Mouse (Mus musculus): ENCODE measurements at regions not wholly inside any gene's neighbourhood (a gene's known extent, or its start where the extent isn't known, plus 50 kb on each side); places are given as distances from the start of the nearest gene placed in this dataset.

GRCm38 (mm10) chr17:14513454-14513853, 180.6 kb downstream of the Thbs2 start:
- H3K36me3 ChIP-seq (ENCODE audit: control insufficient read depth, insufficient read depth, low read length) = no peaks in the 10 kb centered on the region
- no peaks in the 10 kb centered on the region for H3K27me3 ChIP-seq (ENCODE audit: control insufficient read depth, insufficient read depth, low read length)
- no peak for TF ChIP-seq POLR2A (IDR thresholded peaks at IDR 0.05; ENCODE audit: control insufficient read depth, low read depth, low read length)
- no peak for TF ChIP-seq CTCF (IDR thresholded peaks at IDR 0.05; ENCODE audit: control insufficient read depth, insufficient read depth, insufficient replicate concordance, low read depth, low read length)
- no peak overlapping the region for H3K27ac ChIP-seq (ENCODE audit: control insufficient read depth, insufficient read depth, low read depth, low read length)
- H3K4me3 ChIP-seq (ENCODE audit: control insufficient read depth, low read depth, low read length) = no peak overlapping the region
- H3K4me1 ChIP-seq (ENCODE audit: control insufficient read depth, insufficient read depth, low read length) = no peaks in the 10 kb centered on the region

GRCm38 (mm10) chr17:14510486-14510885, 183.5 kb downstream of the Thbs2 start:
- Histone ChIP-seq H3K4me1 (ENCODE audit: control insufficient read depth, insufficient read depth, low read length) (no peaks in the 10 kb centered on the region), H3K36me3 (ENCODE audit: control insufficient read depth, insufficient read depth, low read length) (no peaks in the 10 kb centered on the region), H3K27me3 (ENCODE audit: control insufficient read depth, insufficient read depth, low read length) (no peaks in the 10 kb centered on the region), H3K27ac (ENCODE audit: control insufficient read depth, insufficient read depth, low read depth, low read length) (no peak overlapping the region), H3K4me3 (ENCODE audit: control insufficient read depth, low read depth, low read length) (no peak overlapping the region)
- TF ChIP-seq POLR2A (IDR thresholded peaks at IDR 0.05; ENCODE audit: control insufficient read depth, low read depth, low read length) (no peak), CTCF (IDR thresholded peaks at IDR 0.05; ENCODE audit: control insufficient read depth, insufficient read depth, insufficient replicate concordance, low read depth, low read length) (no peak)

DNA sequence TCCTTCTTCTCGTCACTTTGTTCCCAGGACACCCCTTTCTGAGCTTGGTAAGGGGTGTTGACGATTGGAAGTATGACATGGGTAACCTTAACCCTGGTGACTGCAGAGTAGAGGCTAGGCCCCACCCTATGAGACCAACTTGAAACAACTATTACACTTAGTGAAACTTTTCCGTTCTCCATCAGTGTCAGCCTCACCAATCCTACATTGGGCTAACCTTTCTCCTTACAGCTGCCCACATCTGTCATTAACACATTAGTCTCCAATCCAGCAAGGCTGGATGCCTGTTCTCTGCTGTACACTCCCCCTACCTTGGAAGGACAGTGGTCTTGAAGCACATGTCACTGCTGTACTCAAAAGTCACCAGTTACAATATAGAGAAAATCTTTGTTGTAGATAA, 186.9 kb downstream of the Thbs2 start:
- H3K4me1 ChIP-seq (ENCODE audit: control insufficient read depth, insufficient read depth, low read length) = no peaks in the 10 kb centered on the region
- no peak overlapping the region for H3K27ac ChIP-seq (ENCODE audit: control insufficient read depth, insufficient read depth, low read depth, low read length)
- H3K4me3 ChIP-seq (ENCODE audit: control insufficient read depth, low read depth, low read length) = no peak overlapping the region
- no peak for TF ChIP-seq CTCF (IDR thresholded peaks at IDR 0.05; ENCODE audit: control insufficient read depth, insufficient read depth, insufficient replicate concordance, low read depth, low read length)
- no peak for TF ChIP-seq POLR2A (IDR thresholded peaks at IDR 0.05; ENCODE audit: control insufficient read depth, low read depth, low read length)
- no peaks in the 10 kb centered on the region for H3K27me3 ChIP-seq (ENCODE audit: control insufficient read depth, insufficient read depth, low read length)
- no peaks in the 10 kb centered on the region for H3K36me3 ChIP-seq (ENCODE audit: control insufficient read depth, insufficient read depth, low read length)

- Histone ChIP-seq H3K36me3 (ENCODE audit: control insufficient read depth, insufficient read depth, low read length) (no peaks in the 10 kb centered on the region), H3K4me1 (ENCODE audit: control insufficient read depth, insufficient read depth, low read length) (no peaks in the 10 kb centered on the region), H3K27me3 (ENCODE audit: control insufficient read depth, insufficient read depth, low read length) (no peaks in the 10 kb centered on the region), H3K27ac (ENCODE audit: control insufficient read depth, insufficient read depth, low read depth, low read length) (no peak overlapping the region), H3K4me3 (ENCODE audit: control insufficient read depth, low read depth, low read length) (no peak overlapping the region)
- TF ChIP-seq CTCF (IDR thresholded peaks at IDR 0.05; ENCODE audit: control insufficient read depth, insufficient read depth, insufficient replicate concordance, low read depth, low read length) (no peak), POLR2A (IDR thresholded peaks at IDR 0.05; ENCODE audit: control insufficient read depth, low read depth, low read length) (no peak)
Observed at GRCm38 (mm10) chr17:14506123-14506522, 187.9 kb downstream of the Thbs2 start.

DNA sequence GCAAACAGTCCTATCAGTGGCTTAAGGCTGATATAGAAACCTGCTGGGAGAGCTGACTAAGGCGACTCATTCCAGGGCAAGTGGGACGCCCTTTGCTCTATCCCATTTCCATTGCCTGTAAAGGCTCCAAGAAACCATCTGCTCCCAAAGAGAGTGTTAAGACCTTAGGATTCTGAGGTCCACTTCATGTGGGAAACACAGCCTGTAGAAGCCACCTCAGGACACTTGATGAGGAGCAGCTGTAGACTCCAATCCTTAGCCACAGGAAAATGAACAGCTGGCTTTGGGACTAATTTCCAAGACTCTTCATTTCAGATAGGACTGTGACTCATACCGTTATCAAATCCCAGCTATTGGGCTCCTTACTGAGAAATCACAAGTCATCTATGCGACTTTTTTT, 188.6 kb downstream of the Thbs2 start:
- no peaks in the 10 kb centered on the region for H3K36me3 ChIP-seq (ENCODE audit: control insufficient read depth, insufficient read depth, low read length)
- no peaks in the 10 kb centered on the region for H3K4me1 ChIP-seq (ENCODE audit: control insufficient read depth, insufficient read depth, low read length)
- TF ChIP-seq CTCF (IDR thresholded peaks at IDR 0.05; ENCODE audit: control insufficient read depth, insufficient read depth, insufficient replicate concordance, low read depth, low read length) (no peak), POLR2A (IDR thresholded peaks at IDR 0.05; ENCODE audit: control insufficient read depth, low read depth, low read length) (no peak)
- H3K4me3 ChIP-seq (ENCODE audit: control insufficient read depth, low read depth, low read length) = no peak overlapping the region
- no peak overlapping the region for H3K27ac ChIP-seq (ENCODE audit: control insufficient read depth, insufficient read depth, low read depth, low read length)
- H3K27me3 ChIP-seq (ENCODE audit: control insufficient read depth, insufficient read depth, low read length) = no peaks in the 10 kb centered on the region

DNA sequence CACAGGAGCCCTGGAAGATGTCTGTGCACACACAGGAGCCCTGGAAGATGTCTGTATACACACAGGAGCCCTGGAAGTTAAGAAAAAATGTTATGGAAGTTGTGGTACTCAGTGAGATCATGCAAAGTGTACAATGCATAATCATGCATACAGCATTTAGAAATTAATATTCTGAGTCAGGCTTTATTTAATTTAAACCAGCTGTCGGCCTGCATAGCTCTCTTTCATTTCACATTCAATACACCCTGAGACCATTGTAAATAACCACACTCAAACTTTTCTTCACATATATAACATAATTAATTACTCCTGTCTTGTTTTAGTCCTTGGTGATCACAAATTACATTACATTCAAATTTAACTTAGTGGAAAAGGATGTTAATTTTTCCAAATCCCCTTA, 190.4 kb downstream of the Thbs2 start:
- Histone ChIP-seq H3K27me3 (ENCODE audit: control insufficient read depth, insufficient read depth, low read length) (no peaks in the 10 kb centered on the region), H3K4me3 (ENCODE audit: control insufficient read depth, low read depth, low read length) (no peak overlapping the region), H3K27ac (ENCODE audit: control insufficient read depth, insufficient read depth, low read depth, low read length) (no peak overlapping the region), H3K4me1 (ENCODE audit: control insufficient read depth, insufficient read depth, low read length) (no peaks in the 10 kb centered on the region), H3K36me3 (ENCODE audit: control insufficient read depth, insufficient read depth, low read length) (no peaks in the 10 kb centered on the region)
- no peak for TF ChIP-seq POLR2A (IDR thresholded peaks at IDR 0.05; ENCODE audit: control insufficient read depth, low read depth, low read length)
- no peak for TF ChIP-seq CTCF (IDR thresholded peaks at IDR 0.05; ENCODE audit: control insufficient read depth, insufficient read depth, insufficient replicate concordance, low read depth, low read length)

GRCm38 (mm10) chr17:14501341-14501740, 192.7 kb downstream of the Thbs2 start:
- Histone ChIP-seq H3K27ac (ENCODE audit: control insufficient read depth, insufficient read depth, low read depth, low read length) (no peak overlapping the region), H3K4me3 (ENCODE audit: control insufficient read depth, low read depth, low read length) (no peak overlapping the region), H3K36me3 (ENCODE audit: control insufficient read depth, insufficient read depth, low read length) (no peaks in the 10 kb centered on the region), H3K4me1 (ENCODE audit: control insufficient read depth, insufficient read depth, low read length) (no peaks in the 10 kb centered on the region), H3K27me3 (ENCODE audit: control insufficient read depth, insufficient read depth, low read length) (no peaks in the 10 kb centered on the region)
- no peak for TF ChIP-seq CTCF (IDR thresholded peaks at IDR 0.05; ENCODE audit: control insufficient read depth, insufficient read depth, insufficient replicate concordance, low read depth, low read length)
- no peak for TF ChIP-seq POLR2A (IDR thresholded peaks at IDR 0.05; ENCODE audit: control insufficient read depth, low read depth, low read length)

DNA sequence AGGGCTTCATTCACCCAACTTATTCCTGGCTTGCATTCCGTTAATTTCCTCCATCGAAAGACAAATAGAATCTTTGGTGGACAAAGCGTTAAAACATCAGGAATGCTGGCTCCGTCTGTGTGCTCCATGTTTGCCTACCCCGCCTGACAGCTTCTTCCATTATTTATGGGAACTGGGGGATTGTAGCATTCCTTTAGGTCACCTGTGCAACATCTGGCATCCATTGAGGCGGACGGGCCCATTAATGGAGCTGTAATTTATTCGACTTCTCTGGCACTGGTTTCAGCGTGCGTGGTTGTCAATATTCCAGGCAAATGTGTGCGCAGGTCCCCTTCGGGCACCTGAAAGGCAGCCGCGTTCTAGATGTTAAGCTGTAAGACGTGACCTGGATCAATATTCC, 196.9 kb downstream of the Thbs2 start:
- no peaks in the 10 kb centered on the region for H3K36me3 ChIP-seq (ENCODE audit: control insufficient read depth, insufficient read depth, low read length)
- no peak overlapping the region for H3K27ac ChIP-seq (ENCODE audit: control insufficient read depth, insufficient read depth, low read depth, low read length)
- no peak for TF ChIP-seq POLR2A (IDR thresholded peaks at IDR 0.05; ENCODE audit: control insufficient read depth, low read depth, low read length)
- TF ChIP-seq CTCF (IDR thresholded peaks at IDR 0.05; ENCODE audit: control insufficient read depth, insufficient read depth, insufficient replicate concordance, low read depth, low read length) = no peak
- no peaks in the 10 kb centered on the region for H3K4me1 ChIP-seq (ENCODE audit: control insufficient read depth, insufficient read depth, low read length)
- H3K27me3 ChIP-seq (ENCODE audit: control insufficient read depth, insufficient read depth, low read length) = no peaks in the 10 kb centered on the region
- no peak overlapping the region for H3K4me3 ChIP-seq (ENCODE audit: control insufficient read depth, low read depth, low read length)
